In genomic region chr8:84928456-84929306, GRCm38 (mm10) we compare ENCODE assay signal across 9 mouse cellular contexts. TPM values are rescaled to one million over a fixed set of nuclear protein-coding genes. Genes with fewer than 3 reads are reported as not detected.
A peak's percentile ranks its signal among the peaks of the same experiment; 100 is the strongest.
DNase-seq lines count a peak whose midpoint lies in the region; ATAC-seq and TF ChIP-seq lines count a peak whose summit lies in the region.
"Had no signal": no experiment of that assay in that cellular context is flagged by ENCODE, and none has a peak within 500 bp of the region (broad histone marks: within the 10 kb centered on the region; RNA-seq: fewer than 3 reads in every experiment).

No protein-coding gene starts in this region.

- peaks cover 5% of the 10 kb centered on the region in 2 experiments; a peak in 3 of 4 replicates for H3K4me1 ChIP-seq in CH12.LX (ENCODE audit: control insufficient read depth in 1 of 2, insufficient read depth in 2 of 2)
- peaks cover 7% of the 10 kb centered on the region for H3K4me1 ChIP-seq in embryonic facial prominence, embryonic 13.5 days
- H3K4me1 ChIP-seq in heart, embryonic 15.5 days (replicated peaks), result peaks cover 10% of the 10 kb centered on the region; the same call in 1 of the 2 replicates
- no peaks in the 10 kb centered on the region for H3K4me1 ChIP-seq in lung, embryonic 14.5 days (ENCODE audit: insufficient read depth)

- peak; percentile 54 for DNase-seq in CH12.LX (ENCODE audit: extremely low read depth)
- DNase-seq in adrenal gland, adult 2 months, result peak; percentile 68
- peak; percentile 85 for DNase-seq in kidney, postnatal 10 days
- peak; percentile 88 for DNase-seq in lung, embryonic 14.5 days
- no peak for DNase-seq in c-Kit-positive CD71-positive TER-119-positive erythroid progenitor cells, embryonic 14.5 days (ENCODE audit: low spot score)

- H3K4me3 ChIP-seq in CH12.LX (replicated peaks in 1 of 3; ENCODE audit: low read depth in 2 of 3, low read length in 2 of 3, poor library complexity in 1 of 3), result peak overlapping the region in 1 of 3 experiments; percentile 33
- H3K4me3 ChIP-seq in embryonic facial prominence, embryonic 13.5 days, result peak overlapping the region; percentile 39
- H3K4me3 ChIP-seq in heart, embryonic 15.5 days, result peak overlapping the region; percentile 32
- H3K4me3 ChIP-seq in lung, embryonic 14.5 days (ENCODE audit: low read depth, low read length), result peak overlapping the region; percentile 34

- dilution Hi-C loops in CH12.LX (cut with MboI; ENCODE audit: extremely low pct_ligation_motif_present, extremely low pct_unique_long_range_greater_than_20kb, low sequenced_read_pairs), result no loop called here

- peak; percentile 63; the same call in 1 of the 2 replicates for ATAC-seq in embryonic facial prominence, embryonic 13.5 days (ENCODE audit: insufficient number of reproducible peaks, insufficient read depth, low FRiP score, low TSS enrichment, low read depth)
- ATAC-seq in heart, embryonic 15.5 days (replicated peaks; ENCODE audit: insufficient number of reproducible peaks, insufficient read depth, low FRiP score, low read depth), result peak; percentile 21; the same call in 1 of the 2 replicates
- peak; percentile 85 for ATAC-seq in lung, embryonic 14.5 days (ENCODE audit: insufficient read depth)
- peak; percentile 66; the same call in 1 of the 2 replicates for ATAC-seq in neutrophil, adult 5-6 weeks (ENCODE audit: extremely low read depth, insufficient number of reproducible peaks, low FRiP score, poor library complexity, severe bottlenecking)

- no peak overlapping the region for H3K27ac ChIP-seq in CH12.LX (ENCODE audit: insufficient read depth, low read depth)
- H3K27ac ChIP-seq in embryonic facial prominence, embryonic 13.5 days, result no peak overlapping the region
- H3K27ac ChIP-seq in heart, embryonic 15.5 days, result no peak overlapping the region
- no peak overlapping the region for H3K27ac ChIP-seq in lung, embryonic 14.5 days (ENCODE audit: low read depth)

- no peak overlapping the region for H3K9ac ChIP-seq in CH12.LX (ENCODE audit: insufficient read depth, low read depth)
- peak overlapping the region; percentile 46; the same call in 1 of the 2 replicates for H3K9ac ChIP-seq in embryonic facial prominence, embryonic 13.5 days
- H3K9ac ChIP-seq in heart, embryonic 15.5 days, result no peak overlapping the region
- no peak overlapping the region; the same call in 1 of the 2 replicates for H3K9ac ChIP-seq in lung, embryonic 14.5 days

- peaks cover 38% of the 10 kb centered on the region for H3K27me3 ChIP-seq in CH12.LX (replicated peaks)
- peaks cover 64% of the 10 kb centered on the region for H3K27me3 ChIP-seq in embryonic facial prominence, embryonic 13.5 days
- H3K27me3 ChIP-seq in heart, embryonic 15.5 days, result peaks cover 79% of the 10 kb centered on the region
- H3K27me3 ChIP-seq in lung, embryonic 14.5 days (ENCODE audit: insufficient read depth, low read length), result peaks cover 22% of the 10 kb centered on the region; the same call in 1 of the 2 replicates

- no peaks in the 10 kb centered on the region for H3K9me3 ChIP-seq in CH12.LX (replicated peaks; ENCODE audit: low read length)
- H3K9me3 ChIP-seq in embryonic facial prominence, embryonic 13.5 days, result no peaks in the 10 kb centered on the region
- no peaks in the 10 kb centered on the region for H3K9me3 ChIP-seq in heart, embryonic 15.5 days (replicated peaks)
- no peaks in the 10 kb centered on the region for H3K9me3 ChIP-seq in lung, embryonic 14.5 days (ENCODE audit: low read depth, low read length)

- peak overlapping the region; percentile 93 for H3K4me2 ChIP-seq in CH12.LX (ENCODE audit: insufficient read depth, low read depth, poor library complexity, severe bottlenecking)
- peak overlapping the region; percentile 69 for H3K4me2 ChIP-seq in embryonic facial prominence, embryonic 13.5 days
- peak overlapping the region; percentile 66 for H3K4me2 ChIP-seq in heart, embryonic 15.5 days
- H3K4me2 ChIP-seq in lung, embryonic 14.5 days, result peak overlapping the region; percentile 70

- 2% methylated on average over 50 of the region's 52 CpGs for WGBS in embryonic facial prominence, embryonic 13.5 days
- WGBS in heart, embryonic 15.5 days, result 5% methylated on average over 50 of the region's 52 CpGs
- WGBS in lung, embryonic 14.5 days, result 2% methylated on average over 52 of the region's 52 CpGs

- no peaks in the 10 kb centered on the region for H3K36me3 ChIP-seq in CH12.LX (replicated peaks in 1 of 2; ENCODE audit: control insufficient read depth in 1 of 2, insufficient read depth in 1 of 2, low read length in 1 of 2)
- H3K36me3 ChIP-seq in embryonic facial prominence, embryonic 13.5 days, result no peaks in the 10 kb centered on the region
- no peaks in the 10 kb centered on the region for H3K36me3 ChIP-seq in heart, embryonic 15.5 days
- H3K36me3 ChIP-seq in lung, embryonic 14.5 days (ENCODE audit: insufficient read depth), result no peaks in the 10 kb centered on the region

- TF ChIP-seq CTCF in CH12.LX (conservative IDR thresholded peaks at IDR 0.05 in 1 of 2, IDR thresholded peaks at IDR 0.05 in 1 of 2; ENCODE audit: low read depth in 2 of 2, low read length in 2 of 2), result peak in 1 of 2 experiments; percentile 73; a peak in 2 of 4 replicates
- TF ChIP-seq CTCF in lung, embryonic 14.5 days (IDR thresholded peaks at IDR 0.05; ENCODE audit: low read depth), result peak; percentile 89

- no peak for TF ChIP-seq POLR2A in CH12.LX (IDR thresholded peaks at IDR 0.05; ENCODE audit: low read depth, low read length)

- no peaks in the 10 kb centered on the region for H3K79me2 ChIP-seq in CH12.LX (replicated peaks; ENCODE audit: control insufficient read depth, extremely low read depth, insufficient read depth, poor library complexity, severe bottlenecking)

- peak; percentile 42 for TF ChIP-seq RAD21 in CH12.LX (IDR thresholded peaks at IDR 0.05; ENCODE audit: low read depth, low read length)

- TF ChIP-seq EP300 in CH12.LX (IDR thresholded peaks at IDR 0.05; ENCODE audit: low read length), result no peak

- in situ Hi-C loops in CH12.LX (cut with MboI; ENCODE audit: low pct_ligation_motif_present, low pct_unique_long_range_greater_than_20kb, low sequenced_read_pairs), result no loop called here

TF ChIP-seq in CH12.LX, 34 proteins besides CTCF, POLR2A, EP300 and RAD21 (continues in another document):
- TF ChIP-seq E2F4 (IDR thresholded peaks at IDR 0.05; ENCODE audit: insufficient replicate concordance, low read depth, low read length) (no peak), TCF12 (IDR thresholded peaks at IDR 0.05; ENCODE audit: low read depth, low read length) (no peak), HCFC1 (IDR thresholded peaks at IDR 0.05; ENCODE audit: low read depth, low read length) (no peak)

RNA-seq across cellular contexts. Expression of gene Mast1, which starts 8.5 kb away (rescaled TPM):
- total RNA-seq in CH12.LX (2012; rRNA removed) (0.08 and 0.21 TPM in 2 replicates), CH12.LX (2014; rRNA removed) (not detected in 2 replicates)
- 0.34 and 0.55 TPM in 2 replicates for polyA plus RNA-seq in CH12.LX (2012; ENCODE audit: insufficient read length, low read depth)
- total RNA-seq in adrenal gland, adult 2 months (2021), result 1 to 10 TPM; 1.5 to 2.8 TPM
- 3.7 and 4.4 TPM in 2 replicates for polyA plus RNA-seq in adrenal gland, adult 2 months (2012; rRNA removed)
- polyA plus RNA-seq in embryonic facial prominence, embryonic 13.5 days (2015; fragmentation: Nextera tagmentation; extraction: Ambion mirVana), result 1.4 and 1.6 TPM in 2 replicates
- 0.09 and 0.41 TPM in 2 replicates for polyA plus RNA-seq in heart, embryonic 15.5 days (2015; fragmentation: Nextera tagmentation; extraction: Ambion mirVana)
- 0.30 and 0.39 TPM in 2 replicates for polyA plus RNA-seq in lung, embryonic 14.5 days (2014; fragmentation: Nextera tagmentation; extraction: Ambion mirVana)
- total RNA-seq in neutrophil, adult 5-6 weeks (2017), result 0.12 and 0.23 TPM in 2 replicates

RNA-seq across cellular contexts. Expression of gene Rtbdn, which starts 18.1 kb away (rescaled TPM):
- 0.17 and 0.21 TPM in 2 replicates for total RNA-seq in CH12.LX (2012; rRNA removed)
- total RNA-seq in CH12.LX (2014; rRNA removed), result not detected in 2 replicates
- 0.93 and 1.8 TPM in 2 replicates for polyA plus RNA-seq in CH12.LX (2012; ENCODE audit: insufficient read length, low read depth)
- not detected for total RNA-seq in adrenal gland, adult 2 months (2021)
- 0.25 and 0.34 TPM in 2 replicates for polyA plus RNA-seq in adrenal gland, adult 2 months (2012; rRNA removed)
- 0.36 and 0.39 TPM in 2 replicates for polyA plus RNA-seq in embryonic facial prominence, embryonic 13.5 days (2015; fragmentation: Nextera tagmentation; extraction: Ambion mirVana)
- polyA plus RNA-seq in heart, embryonic 15.5 days (2015; fragmentation: Nextera tagmentation; extraction: Ambion mirVana), result 0.26 TPM in 1 of 2 replicates, not detected in the other
- polyA plus RNA-seq in lung, embryonic 14.5 days (2014; fragmentation: Nextera tagmentation; extraction: Ambion mirVana), result not detected in 2 replicates
- not detected in 2 replicates for total RNA-seq in neutrophil, adult 5-6 weeks (2017)
- polyA plus RNA-seq: gonadal fat pad, adult 2 months had no signal

RNA-seq across cellular contexts. Expression of gene Dnase2a, which starts 20.3 kb away (rescaled TPM):
- 12.8 and 13.6 TPM in 2 replicates for total RNA-seq in CH12.LX (2012; rRNA removed)
- total RNA-seq in CH12.LX (2014; rRNA removed), result 15.0 and 18.4 TPM in 2 replicates
- polyA plus RNA-seq in CH12.LX (2012; ENCODE audit: insufficient read length, low read depth), result 25.4 and 31.4 TPM in 2 replicates
- total RNA-seq in adrenal gland, adult 2 months (2021), result 10 to 100 TPM; 10.9 to 17.5 TPM
- polyA plus RNA-seq in adrenal gland, adult 2 months (2012; rRNA removed), result 12.1 and 13.3 TPM in 2 replicates
- polyA plus RNA-seq in embryonic facial prominence, embryonic 13.5 days (2015; fragmentation: Nextera tagmentation; extraction: Ambion mirVana), result 15.9 and 22.7 TPM in 2 replicates
- 4.3 and 7.3 TPM in 2 replicates for polyA plus RNA-seq in heart, embryonic 15.5 days (2015; fragmentation: Nextera tagmentation; extraction: Ambion mirVana)
- polyA plus RNA-seq in lung, embryonic 14.5 days (2014; fragmentation: Nextera tagmentation; extraction: Ambion mirVana), result 12.0 and 15.3 TPM in 2 replicates
- total RNA-seq in neutrophil, adult 5-6 weeks (2017), result 31.7 and 34.7 TPM in 2 replicates

RNA-seq across cellular contexts. Expression of gene Klf1, which starts 27.0 kb away (rescaled TPM):
- total RNA-seq in CH12.LX (2012; rRNA removed) (0.34 and 0.38 TPM in 2 replicates), CH12.LX (2014; rRNA removed) (0.20 and 0.24 TPM in 2 replicates)
- polyA plus RNA-seq in CH12.LX (2012; ENCODE audit: insufficient read length, low read depth), result 0.20 and 0.26 TPM in 2 replicates
- total RNA-seq in adrenal gland, adult 2 months (2021), result under 1 TPM; 0.17 to 0.23 TPM
- 0.41 and 0.61 TPM in 2 replicates for polyA plus RNA-seq in adrenal gland, adult 2 months (2012; rRNA removed)
- polyA plus RNA-seq in embryonic facial prominence, embryonic 13.5 days (2015; fragmentation: Nextera tagmentation; extraction: Ambion mirVana), result 1.8 and 5.6 TPM in 2 replicates
- polyA plus RNA-seq in heart, embryonic 15.5 days (2015; fragmentation: Nextera tagmentation; extraction: Ambion mirVana), result 1.1 and 4.9 TPM in 2 replicates
- polyA plus RNA-seq in lung, embryonic 14.5 days (2014; fragmentation: Nextera tagmentation; extraction: Ambion mirVana), result 1.8 and 1.9 TPM in 2 replicates
- not detected in 2 replicates for total RNA-seq in neutrophil, adult 5-6 weeks (2017)

RNA-seq across cellular contexts. Expression of gene Gcdh, which starts 35.0 kb away (rescaled TPM):
- total RNA-seq in CH12.LX (2012; rRNA removed) (26.2 and 27.3 TPM in 2 replicates), CH12.LX (2014; rRNA removed) (16.4 and 20.6 TPM in 2 replicates)
- polyA plus RNA-seq in CH12.LX (2012; ENCODE audit: insufficient read length, low read depth), result 13.7 and 17.7 TPM in 2 replicates
- 10 to 100 TPM; 50.1 to 59.0 TPM for total RNA-seq in adrenal gland, adult 2 months (2021)
- 652 and 657 TPM in 2 replicates for polyA plus RNA-seq in adrenal gland, adult 2 months (2012; rRNA removed)
- 39.1 and 40.6 TPM in 2 replicates for polyA plus RNA-seq in embryonic facial prominence, embryonic 13.5 days (2015; fragmentation: Nextera tagmentation; extraction: Ambion mirVana)
- polyA plus RNA-seq in heart, embryonic 15.5 days (2015; fragmentation: Nextera tagmentation; extraction: Ambion mirVana), result 36.4 and 40.1 TPM in 2 replicates
- polyA plus RNA-seq in lung, embryonic 14.5 days (2014; fragmentation: Nextera tagmentation; extraction: Ambion mirVana), result 28.1 and 30.4 TPM in 2 replicates
- 21.0 and 21.5 TPM in 2 replicates for total RNA-seq in neutrophil, adult 5-6 weeks (2017)

Comparison
In these comparisons a context has a peak if more than half of its experiments do, and no peak if none do; other contexts are left out.
1. ATAC-seq: peak in every context shown above with its lines; median percentile 85 in lung, embryonic 14.5 days; 66 in neutrophil, adult 5-6 weeks; 63 in embryonic facial prominence, embryonic 13.5 days; 21 in heart, embryonic 15.5 days.